Mouse (Mus musculus): Measurements from ENCODE around the gene Mtmr4. TPM values are rescaled to one million over a fixed set of nuclear protein-coding genes. Genes with fewer than 3 reads are reported as not detected.

Mtmr4 gene
- polyA plus RNA-seq, 1 experiment from 2014 or later = 14.3 TPM

- Histone ChIP-seq H3K4me2 (ENCODE audit: low read length) (no peak overlapping the region), H3K27me3 (ENCODE audit: control insufficient read depth, insufficient read depth, low read length) (no peaks in the 10 kb centered on the region), H3K9ac (ENCODE audit: low read length) (no peak overlapping the region), H3K27ac (replicated peaks in 1 of 2; ENCODE audit: control insufficient read depth in 1 of 2, insufficient read depth in 1 of 2, low read depth in 2 of 2, low read length in 2 of 2) (no peak overlapping the region), H3K4me3 (ENCODE audit: control insufficient read depth in 1 of 2, insufficient read depth in 1 of 2, low read depth in 1 of 2, low read length in 2 of 2) (no peak overlapping the region), H3K4me1 (ENCODE audit: control insufficient read depth in 2 of 2, insufficient read depth in 2 of 2, low read length in 2 of 2) (no peaks in the 10 kb centered on the region), H3K9me3 (ENCODE audit: control insufficient read depth, low read length) (no peaks in the 10 kb centered on the region), H3K36me3 (ENCODE audit: control insufficient read depth, insufficient read depth, low read length) (peaks cover 66% of the 10 kb centered on the region)
- 94% methylated on average over 21 of the region's 32 CpGs for WGBS
- ATAC-seq (ENCODE audit: insufficient number of reproducible peaks, insufficient read depth, low FRiP score, low read depth) = no peak
Measured at GRCm38 (mm10) chr11:87617606-87618005, 25.6 kb downstream of the Mtmr4 start.

- Histone ChIP-seq H3K27me3 (ENCODE audit: control insufficient read depth, insufficient read depth, low read length) (no peaks in the 10 kb centered on the region), H3K4me2 (ENCODE audit: low read length) (no peak overlapping the region), H3K36me3 (ENCODE audit: control insufficient read depth, insufficient read depth, low read length) (peaks cover 38% of the 10 kb centered on the region), H3K4me3 (ENCODE audit: control insufficient read depth in 1 of 2, insufficient read depth in 1 of 2, low read depth in 1 of 2, low read length in 2 of 2) (no peak overlapping the region), H3K9me3 (ENCODE audit: control insufficient read depth, low read length) (no peaks in the 10 kb centered on the region), H3K9ac (ENCODE audit: low read length) (no peak overlapping the region), H3K27ac (replicated peaks in 1 of 2; ENCODE audit: control insufficient read depth in 1 of 2, insufficient read depth in 1 of 2, low read depth in 2 of 2, low read length in 2 of 2) (no peak overlapping the region), H3K4me1 (ENCODE audit: control insufficient read depth in 2 of 2, insufficient read depth in 2 of 2, low read length in 2 of 2) (no peaks in the 10 kb centered on the region)
- WGBS = 53% methylated on average over 4 of the region's 4 CpGs
- no peak for ATAC-seq (ENCODE audit: insufficient number of reproducible peaks, insufficient read depth, low FRiP score, low read depth)
Measured at GRCm38 (mm10) chr11:87623160-87623559, 31.2 kb downstream of the Mtmr4 start.

- Histone ChIP-seq H3K27ac (replicated peaks in 1 of 2; ENCODE audit: control insufficient read depth in 1 of 2, insufficient read depth in 1 of 2, low read depth in 2 of 2, low read length in 2 of 2) (no peak overlapping the region), H3K27me3 (ENCODE audit: control insufficient read depth, insufficient read depth, low read length) (no peaks in the 10 kb centered on the region), H3K36me3 (ENCODE audit: control insufficient read depth, insufficient read depth, low read length) (peaks cover 6% of the 10 kb centered on the region; the same call in 1 of the 2 replicates), H3K4me3 (ENCODE audit: control insufficient read depth in 1 of 2, insufficient read depth in 1 of 2, low read depth in 1 of 2, low read length in 2 of 2) (no peak overlapping the region), H3K9me3 (ENCODE audit: control insufficient read depth, low read length) (no peaks in the 10 kb centered on the region), H3K4me2 (ENCODE audit: low read length) (0 out of 2 replicates have a peak overlapping the region, but pooled peaks have one; percentile 12), H3K4me1 (ENCODE audit: control insufficient read depth in 2 of 2, insufficient read depth in 2 of 2, low read length in 2 of 2) (peaks cover 0 to 5% of the 10 kb centered on the region in 2 experiments; a peak in 1 of 4 replicates), H3K9ac (ENCODE audit: low read length) (no peak overlapping the region)
- ATAC-seq (ENCODE audit: insufficient number of reproducible peaks, insufficient read depth, low FRiP score, low read depth) = no peak
- 18% methylated on average over 10 of the region's 10 CpGs for WGBS
Measured at GRCm38 (mm10) chr11:87629859-87630258, 37.9 kb downstream of the Mtmr4 start.

GRCm38 (mm10) chr11:87638793-87639192 is 46.8 kb downstream of the Mtmr4 start:
- Histone ChIP-seq H3K9me3 (ENCODE audit: control insufficient read depth, low read length) (no peaks in the 10 kb centered on the region), H3K4me2 (ENCODE audit: low read length) (peak overlapping the region; percentile 75), H3K4me1 (ENCODE audit: control insufficient read depth in 2 of 2, insufficient read depth in 2 of 2, low read length in 2 of 2) (peaks cover 0 to 4% of the 10 kb centered on the region in 2 experiments; a peak in 2 of 4 replicates), H3K27ac (replicated peaks in 1 of 2; ENCODE audit: control insufficient read depth in 1 of 2, insufficient read depth in 1 of 2, low read depth in 2 of 2, low read length in 2 of 2) (peak overlapping the region; percentile 46 to 65), H3K36me3 (ENCODE audit: control insufficient read depth, insufficient read depth, low read length) (no peaks in the 10 kb centered on the region), H3K4me3 (ENCODE audit: control insufficient read depth in 1 of 2, insufficient read depth in 1 of 2, low read depth in 1 of 2, low read length in 2 of 2) (peak overlapping the region; percentile 46 to 60), H3K27me3 (ENCODE audit: control insufficient read depth, insufficient read depth, low read length) (no peaks in the 10 kb centered on the region), H3K9ac (ENCODE audit: low read length) (peak overlapping the region; percentile 79)
- ATAC-seq (ENCODE audit: insufficient number of reproducible peaks, insufficient read depth, low FRiP score, low read depth) = no peak
- 19% methylated on average over 2 of the region's 2 CpGs for WGBS

- ATAC-seq (ENCODE audit: insufficient number of reproducible peaks, insufficient read depth, low FRiP score, low read depth) = peak; percentile 85; the same call in 1 of the 2 replicates
- H3K4me3 ChIP-seq (ENCODE audit: control insufficient read depth in 1 of 2, insufficient read depth in 1 of 2, low read depth in 1 of 2, low read length in 2 of 2) = peak overlapping the region; percentile 46 to 60
- H3K9ac ChIP-seq (ENCODE audit: low read length) = peak overlapping the region; percentile 79
- no peaks in the 10 kb centered on the region for H3K36me3 ChIP-seq (ENCODE audit: control insufficient read depth, insufficient read depth, low read length)
- under 1% methylated on average over 29 of the region's 29 CpGs for WGBS
- no peaks in the 10 kb centered on the region for H3K9me3 ChIP-seq (ENCODE audit: control insufficient read depth, low read length)
- H3K27me3 ChIP-seq (ENCODE audit: control insufficient read depth, insufficient read depth, low read length) = no peaks in the 10 kb centered on the region
- peak overlapping the region; percentile 75 for H3K4me2 ChIP-seq (ENCODE audit: low read length)
- peaks cover 0 to 3% of the 10 kb centered on the region in 2 experiments; a peak in 2 of 4 replicates for H3K4me1 ChIP-seq (ENCODE audit: control insufficient read depth in 2 of 2, insufficient read depth in 2 of 2, low read length in 2 of 2)
- H3K27ac ChIP-seq (replicated peaks in 1 of 2; ENCODE audit: control insufficient read depth in 1 of 2, insufficient read depth in 1 of 2, low read depth in 2 of 2, low read length in 2 of 2) = peak overlapping the region; percentile 46 to 65
Measured at GRCm38 (mm10) chr11:87639206-87639605, 47.2 kb downstream of the Mtmr4 start.

GRCm38 (mm10) chr11:87642865-87643264 is 50.9 kb downstream of the Mtmr4 start:
- no peak overlapping the region for H3K27ac ChIP-seq (replicated peaks in 1 of 2; ENCODE audit: control insufficient read depth in 1 of 2, insufficient read depth in 1 of 2, low read depth in 2 of 2, low read length in 2 of 2)
- peaks cover 0 to 7% of the 10 kb centered on the region in 2 experiments; a peak in 2 of 4 replicates for H3K4me1 ChIP-seq (ENCODE audit: control insufficient read depth in 2 of 2, insufficient read depth in 2 of 2, low read length in 2 of 2)
- no peaks in the 10 kb centered on the region for H3K36me3 ChIP-seq (ENCODE audit: control insufficient read depth, insufficient read depth, low read length)
- no peak for ATAC-seq (ENCODE audit: insufficient number of reproducible peaks, insufficient read depth, low FRiP score, low read depth)
- H3K27me3 ChIP-seq (ENCODE audit: control insufficient read depth, insufficient read depth, low read length) = no peaks in the 10 kb centered on the region
- no peak overlapping the region for H3K9ac ChIP-seq (ENCODE audit: low read length)
- H3K4me3 ChIP-seq (ENCODE audit: control insufficient read depth in 1 of 2, insufficient read depth in 1 of 2, low read depth in 1 of 2, low read length in 2 of 2) = no peak overlapping the region
- no peaks in the 10 kb centered on the region for H3K9me3 ChIP-seq (ENCODE audit: control insufficient read depth, low read length)
- H3K4me2 ChIP-seq (ENCODE audit: low read length) = no peak overlapping the region

- Histone ChIP-seq H3K4me2 (ENCODE audit: low read length) (no peak overlapping the region), H3K4me1 (ENCODE audit: control insufficient read depth in 2 of 2, insufficient read depth in 2 of 2, low read length in 2 of 2) (no peaks in the 10 kb centered on the region), H3K27me3 (ENCODE audit: control insufficient read depth, insufficient read depth, low read length) (no peaks in the 10 kb centered on the region), H3K27ac (replicated peaks in 1 of 2; ENCODE audit: control insufficient read depth in 1 of 2, insufficient read depth in 1 of 2, low read depth in 2 of 2, low read length in 2 of 2) (no peak overlapping the region), H3K36me3 (ENCODE audit: control insufficient read depth, insufficient read depth, low read length) (no peaks in the 10 kb centered on the region), H3K4me3 (ENCODE audit: control insufficient read depth in 1 of 2, insufficient read depth in 1 of 2, low read depth in 1 of 2, low read length in 2 of 2) (no peak overlapping the region), H3K9ac (ENCODE audit: low read length) (no peak overlapping the region), H3K9me3 (ENCODE audit: control insufficient read depth, low read length) (no peaks in the 10 kb centered on the region)
- 69% methylated on average over 5 of the region's 5 CpGs for WGBS
- no peak for ATAC-seq (ENCODE audit: insufficient number of reproducible peaks, insufficient read depth, low FRiP score, low read depth)
Measured at GRCm38 (mm10) chr11:87654693-87655092, 62.7 kb downstream of the Mtmr4 start.

GRCm38 (mm10) chr11:87659216-87659615 is 67.3 kb downstream of the Mtmr4 start:
- Histone ChIP-seq H3K4me2 (ENCODE audit: low read length) (no peak overlapping the region), H3K4me3 (ENCODE audit: control insufficient read depth in 1 of 2, insufficient read depth in 1 of 2, low read depth in 1 of 2, low read length in 2 of 2) (no peak overlapping the region), H3K4me1 (ENCODE audit: control insufficient read depth in 2 of 2, insufficient read depth in 2 of 2, low read length in 2 of 2) (peaks cover 0 to 4% of the 10 kb centered on the region in 2 experiments; a peak in 2 of 4 replicates), H3K36me3 (ENCODE audit: control insufficient read depth, insufficient read depth, low read length) (no peaks in the 10 kb centered on the region), H3K9me3 (ENCODE audit: control insufficient read depth, low read length) (no peaks in the 10 kb centered on the region), H3K27me3 (ENCODE audit: control insufficient read depth, insufficient read depth, low read length) (peaks cover 5% of the 10 kb centered on the region), H3K27ac (replicated peaks in 1 of 2; ENCODE audit: control insufficient read depth in 1 of 2, insufficient read depth in 1 of 2, low read depth in 2 of 2, low read length in 2 of 2) (no peak overlapping the region), H3K9ac (ENCODE audit: low read length) (no peak overlapping the region)
- ATAC-seq (ENCODE audit: insufficient number of reproducible peaks, insufficient read depth, low FRiP score, low read depth) = no peak
- WGBS = 37% methylated on average over 7 of the region's 7 CpGs

Measured in heart, embryonic 14.5 days (tissue).